Mouse (Mus musculus): ENCODE data around the gene Smurf2.

GRCm38 (mm10) chr11:106819595-106819994 is 100.9 kb downstream of the Smurf2 start:
- TF ChIP-seq CTCF (IDR thresholded peaks at IDR 0.05; ENCODE audit: control insufficient read depth, insufficient read depth, insufficient read length) (no peak), MYOG (IDR thresholded peaks at IDR 0.05; ENCODE audit: control insufficient read depth, extremely low read depth, insufficient read length) (no peak), MYOD1 (IDR thresholded peaks at IDR 0.05; ENCODE audit: control insufficient read depth, insufficient read length, low read depth) (no peak), MAX (IDR thresholded peaks at IDR 0.05) (no peak), USF1 (IDR thresholded peaks at IDR 0.05; ENCODE audit: low read depth) (no peak), FOSL1 (IDR thresholded peaks at IDR 0.05; ENCODE audit: insufficient read depth, low read length, poor library complexity, severe bottlenecking) (no peak), CEBPB (IDR thresholded peaks at IDR 0.05; ENCODE audit: low read depth) (no peak)
